Comparison of ENCODE assay signal across 21 mouse cellular contexts in genomic region chr7:51991020-51991419, GRCm38 (mm10). TPM values are rescaled to one million over a fixed set of nuclear protein-coding genes. Genes with fewer than 3 reads are reported as not detected.
DNase-seq lines count a peak whose midpoint lies in the region; ATAC-seq and TF ChIP-seq lines count a peak whose summit lies in the region.
"Had no signal": no experiment of that assay in that cellular context is flagged by ENCODE, and none has a peak within 500 bp of the region (broad histone marks: within the 10 kb centered on the region; RNA-seq: fewer than 3 reads in every experiment).

No protein-coding gene starts in this region.

- intact Hi-C loops in left cerebral cortex, postnatal 10 days (cut with DNase I): no loop called here

- 89% methylated on average over 3 of the region's 3 CpGs for WGBS in hindbrain, embryonic 12.5 days
- WGBS in hindbrain, embryonic 10.5 days: 85% methylated on average over 3 of the region's 3 CpGs
- WGBS in liver, embryonic 15.5 days (ENCODE audit: insufficient replicate concordance): 17% methylated on average over 3 of the region's 3 CpGs
- WGBS in thymus, adult 2 months: 96% methylated on average over 3 of the region's 3 CpGs

- no peaks in the 10 kb centered on the region for H3K27me3 ChIP-seq in hindbrain, embryonic 12.5 days
- no peaks in the 10 kb centered on the region for H3K27me3 ChIP-seq in hindbrain, embryonic 10.5 days (ENCODE audit: insufficient read depth, poor library complexity, severe bottlenecking)
- H3K27me3 ChIP-seq in G1E (ENCODE audit: insufficient read depth, low read length): no peaks in the 10 kb centered on the region
- H3K27me3 ChIP-seq in liver, embryonic 15.5 days: no peaks in the 10 kb centered on the region
- H3K27me3 ChIP-seq in thymus, adult 2 months (ENCODE audit: control insufficient read depth, insufficient read depth, low read length): no peaks in the 10 kb centered on the region
- H3K27me3 ChIP-seq: embryonic facial prominence, embryonic 13.5 days; forebrain, embryonic 15.5 days had no signal

- TF ChIP-seq CTCF in G1E (IDR thresholded peaks at IDR 0.05; ENCODE audit: low read depth, low read length): no peak
- TF ChIP-seq CTCF in thymus, adult 2 months (IDR thresholded peaks at IDR 0.05; ENCODE audit: borderline replicate concordance, control insufficient read depth, extremely low read depth, insufficient read depth, low read length, poor library complexity): no peak

- no peak overlapping the region for H3K4me2 ChIP-seq in hindbrain, embryonic 12.5 days (replicated peaks)
- H3K4me2 ChIP-seq in liver, embryonic 15.5 days: peak overlapping the region; percentile 55
- H3K4me2 ChIP-seq: embryonic facial prominence, embryonic 13.5 days; forebrain, embryonic 15.5 days had no signal

- H3K9ac ChIP-seq in hindbrain, embryonic 12.5 days: no peak overlapping the region
- H3K9ac ChIP-seq in liver, embryonic 15.5 days: no peak overlapping the region
- H3K9ac ChIP-seq: embryonic facial prominence, embryonic 13.5 days; forebrain, embryonic 15.5 days had no signal

- no peak for DNase-seq in hindbrain, embryonic 10.5 days (ENCODE audit: low spot score)
- DNase-seq in G1E (ENCODE audit: low spot score): peak; percentile 47
- DNase-seq in layer of hippocampus, postnatal 10 days (ENCODE audit: low spot score in 2 of 2): no peak
- no peak for DNase-seq in left cerebral cortex, postnatal 10 days (ENCODE audit: extremely low spot score in 1 of 2, low spot score in 2 of 2)
- DNase-seq in thymus, adult 2 months: no peak
- DNase-seq: adrenal gland, postnatal 10 days; B cell, adult 2 months; cerebellum, postnatal 10 days; gastrocnemius, postnatal 36 days had no signal

- TF ChIP-seq POLR2A in thymus, adult 2 months (IDR thresholded peaks at IDR 0.05; ENCODE audit: control insufficient read depth, extremely low read depth, insufficient read depth, low read length, poor library complexity): no peak

- no peak overlapping the region for H3K27ac ChIP-seq in hindbrain, embryonic 12.5 days
- H3K27ac ChIP-seq in hindbrain, embryonic 10.5 days: no peak overlapping the region
- peak overlapping the region; percentile 73 for H3K27ac ChIP-seq in liver, embryonic 15.5 days (replicated peaks)
- no peak overlapping the region for H3K27ac ChIP-seq in thymus, adult 2 months (ENCODE audit: control insufficient read depth, insufficient read depth, low read length)
- H3K27ac ChIP-seq: embryonic facial prominence, embryonic 13.5 days; forebrain, embryonic 15.5 days; midbrain, embryonic 10.5 days had no signal

- no peaks in the 10 kb centered on the region for H3K9me3 ChIP-seq in hindbrain, embryonic 12.5 days (replicated peaks)
- no peaks in the 10 kb centered on the region for H3K9me3 ChIP-seq in hindbrain, embryonic 10.5 days
- no peaks in the 10 kb centered on the region for H3K9me3 ChIP-seq in G1E (replicated peaks)
- no peaks in the 10 kb centered on the region for H3K9me3 ChIP-seq in liver, embryonic 15.5 days (replicated peaks)
- H3K9me3 ChIP-seq: embryonic facial prominence, embryonic 13.5 days; forebrain, embryonic 15.5 days; midbrain, embryonic 10.5 days had no signal

- H3K4me3 ChIP-seq in hindbrain, embryonic 12.5 days: no peak overlapping the region
- no peak overlapping the region for H3K4me3 ChIP-seq in hindbrain, embryonic 10.5 days
- H3K4me3 ChIP-seq in G1E (ENCODE audit: low read depth, low read length): no peak overlapping the region
- no peak overlapping the region for H3K4me3 ChIP-seq in liver, embryonic 15.5 days (replicated peaks)
- H3K4me3 ChIP-seq in thymus, adult 2 months (ENCODE audit: control insufficient read depth, insufficient read depth, low read length): no peak overlapping the region
- H3K4me3 ChIP-seq: embryonic facial prominence, embryonic 13.5 days; forebrain, embryonic 15.5 days; midbrain, embryonic 10.5 days; myocyte had no signal

- ATAC-seq in hindbrain, embryonic 12.5 days (ENCODE audit: low FRiP score): peak; percentile 50; the same call in 1 of the 2 replicates
- peak; percentile 78 for ATAC-seq in G1E (ENCODE audit: extremely low read depth, insufficient number of reproducible peaks, low FRiP score, poor library complexity, severe bottlenecking)
- ATAC-seq in common myeloid progenitor, adult 5-6 weeks (replicated peaks; ENCODE audit: low read depth, poor library complexity, severe bottlenecking): peak; percentile 58
- ATAC-seq in liver, embryonic 15.5 days (ENCODE audit: insufficient read depth): peak; percentile 95
- ATAC-seq: forebrain, embryonic 15.5 days had no signal

- H3K36me3 ChIP-seq in hindbrain, embryonic 12.5 days: no peaks in the 10 kb centered on the region
- no peaks in the 10 kb centered on the region for H3K36me3 ChIP-seq in hindbrain, embryonic 10.5 days
- peaks cover 8% of the 10 kb centered on the region for H3K36me3 ChIP-seq in G1E (replicated peaks)
- H3K36me3 ChIP-seq in liver, embryonic 15.5 days (replicated peaks): no peaks in the 10 kb centered on the region
- H3K36me3 ChIP-seq in thymus, adult 2 months (ENCODE audit: control insufficient read depth, insufficient read depth, low read length): no peaks in the 10 kb centered on the region
- H3K36me3 ChIP-seq: embryonic facial prominence, embryonic 13.5 days; forebrain, embryonic 15.5 days; midbrain, embryonic 10.5 days had no signal

- no peaks in the 10 kb centered on the region for H3K4me1 ChIP-seq in hindbrain, embryonic 12.5 days
- H3K4me1 ChIP-seq in hindbrain, embryonic 10.5 days (replicated peaks): 0 out of 2 replicates have a peak, but pooled peaks cover 3% of the 10 kb centered on the region
- H3K4me1 ChIP-seq in G1E (ENCODE audit: insufficient read depth, low read depth, low read length): peaks cover 48% of the 10 kb centered on the region
- H3K4me1 ChIP-seq in liver, embryonic 15.5 days (replicated peaks): peaks cover 60% of the 10 kb centered on the region
- no peaks in the 10 kb centered on the region for H3K4me1 ChIP-seq in thymus, adult 2 months (replicated peaks; ENCODE audit: control insufficient read depth, insufficient read depth, low read length)
- H3K4me1 ChIP-seq: embryonic facial prominence, embryonic 13.5 days; forebrain, embryonic 15.5 days; midbrain, embryonic 10.5 days had no signal

RNA-seq across cellular contexts. Expression of gene Svip, which starts 14.8 kb away (rescaled TPM):
- 17.2 and 17.9 TPM in 2 replicates for polyA plus RNA-seq in hindbrain, embryonic 12.5 days (2016; fragmentation: Nextera tagmentation; extraction: Ambion mirVana)
- polyA plus RNA-seq in hindbrain, embryonic 10.5 days (2016; fragmentation: Nextera tagmentation; extraction: Ambion mirVana): 12.0 and 12.3 TPM in 2 replicates
- total RNA-seq in G1E (2014; fragmentation: Nextera tagmentation): 18.0 and 19.3 TPM in 2 replicates
- 6.4 and 6.7 TPM in 2 replicates for total RNA-seq in G1E (2017)
- 23.8 and 26.9 TPM in 2 replicates for polyA plus RNA-seq in G1E (2012)
- total RNA-seq in common myeloid progenitor, adult 5-6 weeks (2017): 20.3 and 27.5 TPM in 2 replicates
- polyA plus RNA-seq in liver, embryonic 15.5 days (2015; fragmentation: Nextera tagmentation; extraction: Ambion mirVana): 17.9 and 19.8 TPM in 2 replicates
- total RNA-seq in layer of hippocampus, postnatal 10 days (2021): 10 to 100 TPM; 26.0 to 30.6 TPM
- 10 to 100 TPM; 24.5 to 24.9 TPM for total RNA-seq in left cerebral cortex, postnatal 10 days (2021)
- 0.34 and 0.61 TPM in 2 replicates for polyA plus RNA-seq in thymus, adult 2 months (2012; rRNA removed)

RNA-seq across cellular contexts. Expression of gene 1700015G11Rik, which starts 24.5 kb away (rescaled TPM):
- not detected in 2 replicates for polyA plus RNA-seq in hindbrain, embryonic 12.5 days (2016; fragmentation: Nextera tagmentation; extraction: Ambion mirVana)
- polyA plus RNA-seq in hindbrain, embryonic 10.5 days (2016; fragmentation: Nextera tagmentation; extraction: Ambion mirVana): not detected in 2 replicates
- total RNA-seq in G1E (2014; fragmentation: Nextera tagmentation): 6.4 TPM in 1 of 2 replicates, not detected in the other
- total RNA-seq in G1E (2017): not detected in 2 replicates
- polyA plus RNA-seq in G1E (2012): not detected in 2 replicates
- not detected in 2 replicates for total RNA-seq in common myeloid progenitor, adult 5-6 weeks (2017)
- polyA plus RNA-seq in liver, embryonic 15.5 days (2015; fragmentation: Nextera tagmentation; extraction: Ambion mirVana): not detected in 2 replicates
- total RNA-seq in layer of hippocampus, postnatal 10 days (2021): not detected
- total RNA-seq in left cerebral cortex, postnatal 10 days (2021): not detected
- polyA plus RNA-seq in thymus, adult 2 months (2012; rRNA removed): not detected in 2 replicates
- total RNA-seq: adrenal gland, postnatal 10 days; gastrocnemius, postnatal 36 days; layer of hippocampus, adult 8-10 months had no signal
- polyA plus RNA-seq: embryonic facial prominence, embryonic 13.5 days; forebrain, embryonic 15.5 days; heart, embryonic 16.5 days; kidney, embryonic 16.5 days; limb, embryonic 11.5 days; lung, embryonic 16.5 days; midbrain, embryonic 10.5 days; myocyte had no signal
